Mouse (Mus musculus) liver, embryonic 13.5 days (tissue): ENCODE results near the gene Runx2. TPM values are rescaled to one million over a fixed set of nuclear protein-coding genes. Genes with fewer than 3 reads are reported as not detected.
A peak's percentile ranks its signal among the peaks of the same experiment; 100 is the strongest.

Experiments used
- ATAC-seq: fragments of 200-750 bp; cut with Nextera tagmentation; 2 replicates; pipeline ENCODE4 v1.8.0; 2017; ENCODE audit warnings: low read depth, mild to moderate bottlenecking, moderate number of reproducible peaks, moderate library complexity
- DNase-seq: peaks from one replicate; pipeline ENCODE4 v3.0.0; 2022
- H3K27ac ChIP-seq: fragments of 300-500 bp; sonication (generic); 2 replicates; pipeline ENCODE4 v1.5.1; 2015; ENCODE audit warnings: moderate library complexity, mild to moderate bottlenecking, inconsistent platforms
- H3K27me3 ChIP-seq: fragments of 300-500 bp; sonication (generic); 2 replicates; pipeline ENCODE4 v1.6.1; 2015; ENCODE audit warnings: mild to moderate bottlenecking, inconsistent platforms
- H3K36me3 ChIP-seq: fragments of 300-500 bp; sonication (generic); 2 replicates; pipeline ENCODE4 v1.6.1; 2015; ENCODE audit warnings: mild to moderate bottlenecking, inconsistent platforms
- H3K4me1 ChIP-seq: fragments of 300-500 bp; sonication (generic); replicated peaks from 2 replicates; pipeline ENCODE4 v1.6.1; 2015; ENCODE audit warnings: inconsistent platforms
- H3K4me2 ChIP-seq: fragments of 300-500 bp; sonication (generic); 2 replicates; pipeline ENCODE4 v1.6.1; 2015; ENCODE audit warnings: inconsistent platforms, mild to moderate bottlenecking, moderate library complexity
- H3K4me3 ChIP-seq: fragments of 300-500 bp; sonication (generic); replicated peaks from 2 replicates; pipeline ENCODE4 v1.5.1; 2015; ENCODE audit warnings: mild to moderate bottlenecking, inconsistent platforms
- H3K9ac ChIP-seq: fragments of 300-500 bp; sonication (generic); 2 replicates; pipeline ENCODE4 v1.6.1; 2015; ENCODE audit warnings: mild to moderate bottlenecking, inconsistent platforms
- H3K9me3 ChIP-seq: fragments of 300-500 bp; sonication (generic); replicated peaks from 2 replicates; pipeline ENCODE4 v1.6.1; 2016; ENCODE audit warnings: inconsistent platforms
- WGBS: fragments of 180-500 bp; shearing (Covaris S2); methylation state at CpG from one replicate; pipeline ENCODE4 v1.1.7; 2015; ENCODE audit not compliant: insufficient replicate concordance; 5-methylcytosine and 5-hydroxymethylcytosine counted together
- polyA plus RNA-seq: library from polyadenylated mRNA; unstranded; fragments of >200 nt; fragmentation: Nextera tagmentation; extraction: Ambion mirVana; gene quantifications from 2 replicates; pipeline ENCODE4 v1.2.1, GENCODE M21; 2015

The Runx2 gene
- polyA plus RNA-seq, 1 experiment from 2014 or later: 0.31 TPM

- DNase-seq: no peak
- no peak for ATAC-seq
- no peaks in the 10 kb centered on the region for H3K27me3 ChIP-seq
- no peak overlapping the region for H3K27ac ChIP-seq
- no peak overlapping the region for H3K9ac ChIP-seq
- H3K36me3 ChIP-seq: no peaks in the 10 kb centered on the region
- peaks cover 2% of the 10 kb centered on the region for H3K4me1 ChIP-seq
- no peak overlapping the region for H3K4me3 ChIP-seq
- no peaks in the 10 kb centered on the region for H3K9me3 ChIP-seq
- 32% methylated on average over 7 of the region's 7 CpGs for WGBS
- no peak overlapping the region for H3K4me2 ChIP-seq
Observed at GRCm38 (mm10) chr17:44685514-44685913, 129.1 kb downstream of the Runx2 start.

- Histone ChIP-seq H3K27me3 (no peaks in the 10 kb centered on the region), H3K4me3 (no peak overlapping the region), H3K9ac (no peak overlapping the region), H3K4me1 (no peaks in the 10 kb centered on the region), H3K27ac (no peak overlapping the region), H3K9me3 (no peaks in the 10 kb centered on the region), H3K4me2 (no peak overlapping the region), H3K36me3 (no peaks in the 10 kb centered on the region)
- ATAC-seq: no peak
- WGBS: 77% methylated on average over 9 of the region's 9 CpGs
- DNase-seq: no peak
Observed at GRCm38 (mm10) chr17:44683026-44683425, 131.6 kb downstream of the Runx2 start.

GRCm38 (mm10) chr17:44677782-44678181 lies 136.8 kb downstream of the Runx2 start:
- no peak overlapping the region for H3K27ac ChIP-seq
- no peaks in the 10 kb centered on the region for H3K27me3 ChIP-seq
- 58% methylated on average over 7 of the region's 7 CpGs for WGBS
- H3K4me2 ChIP-seq: no peak overlapping the region
- H3K9me3 ChIP-seq: no peaks in the 10 kb centered on the region
- no peaks in the 10 kb centered on the region for H3K36me3 ChIP-seq
- peaks cover 3% of the 10 kb centered on the region; the same call in 1 of the 2 replicates for H3K4me1 ChIP-seq
- DNase-seq (no peak), ATAC-seq (no peak)
- H3K9ac ChIP-seq: no peak overlapping the region
- H3K4me3 ChIP-seq: no peak overlapping the region

GRCm38 (mm10) chr17:44672806-44673205 lies 141.8 kb downstream of the Runx2 start:
- no peak overlapping the region for H3K4me3 ChIP-seq
- no peaks in the 10 kb centered on the region for H3K27me3 ChIP-seq
- peaks cover 10% of the 10 kb centered on the region for H3K4me1 ChIP-seq
- H3K4me2 ChIP-seq: no peak overlapping the region
- no peak overlapping the region for H3K9ac ChIP-seq
- DNase-seq: peak; percentile 9
- no peak overlapping the region for H3K27ac ChIP-seq
- no peaks in the 10 kb centered on the region for H3K36me3 ChIP-seq
- WGBS: 31% methylated on average over 7 of the region's 7 CpGs
- H3K9me3 ChIP-seq: no peaks in the 10 kb centered on the region
- ATAC-seq: no peak

- no peak overlapping the region for H3K27ac ChIP-seq
- H3K9me3 ChIP-seq: no peaks in the 10 kb centered on the region
- H3K27me3 ChIP-seq: no peaks in the 10 kb centered on the region
- H3K4me2 ChIP-seq: no peak overlapping the region
- H3K9ac ChIP-seq: no peak overlapping the region
- no peaks in the 10 kb centered on the region for H3K36me3 ChIP-seq
- DNase-seq (no peak), ATAC-seq (peak; percentile 23; the same call in 1 of the 2 replicates)
- H3K4me3 ChIP-seq: no peak overlapping the region
- peaks cover 10% of the 10 kb centered on the region for H3K4me1 ChIP-seq
- WGBS: 53% methylated on average over 16 of the region's 16 CpGs
Observed at GRCm38 (mm10) chr17:44671946-44672692, 142.5 kb downstream of the Runx2 start.

GRCm38 (mm10) chr17:44669985-44670384 lies 144.6 kb downstream of the Runx2 start:
- 50% methylated on average over 11 of the region's 11 CpGs for WGBS
- no peaks in the 10 kb centered on the region for H3K9me3 ChIP-seq
- no peaks in the 10 kb centered on the region for H3K36me3 ChIP-seq
- peaks cover 10% of the 10 kb centered on the region for H3K4me1 ChIP-seq
- H3K27ac ChIP-seq: no peak overlapping the region
- DNase-seq: no peak
- no peak for ATAC-seq
- H3K9ac ChIP-seq: no peak overlapping the region
- H3K4me3 ChIP-seq: no peak overlapping the region
- H3K4me2 ChIP-seq: no peak overlapping the region
- no peaks in the 10 kb centered on the region for H3K27me3 ChIP-seq

GRCm38 (mm10) chr17:44667346-44667745 lies 147.3 kb downstream of the Runx2 start:
- Histone ChIP-seq H3K4me2 (no peak overlapping the region), H3K36me3 (no peaks in the 10 kb centered on the region), H3K9me3 (no peaks in the 10 kb centered on the region), H3K4me3 (no peak overlapping the region), H3K9ac (no peak overlapping the region), H3K27me3 (no peaks in the 10 kb centered on the region), H3K27ac (no peak overlapping the region), H3K4me1 (peaks cover 5% of the 10 kb centered on the region)
- ATAC-seq: no peak
- DNase-seq: no peak
- 45% methylated on average over 5 of the region's 5 CpGs for WGBS

GRCm38 (mm10) chr17:44663872-44664271 lies 150.7 kb downstream of the Runx2 start:
- Histone ChIP-seq H3K4me3 (no peak overlapping the region), H3K4me2 (no peak overlapping the region), H3K9ac (no peak overlapping the region), H3K27ac (no peak overlapping the region), H3K9me3 (no peaks in the 10 kb centered on the region), H3K4me1 (no peaks in the 10 kb centered on the region), H3K27me3 (no peaks in the 10 kb centered on the region), H3K36me3 (no peaks in the 10 kb centered on the region)
- DNase-seq: no peak
- 48% methylated on average over 7 of the region's 7 CpGs for WGBS
- ATAC-seq: no peak

- H3K9me3 ChIP-seq: no peaks in the 10 kb centered on the region
- no peak overlapping the region for H3K4me3 ChIP-seq
- H3K36me3 ChIP-seq: no peaks in the 10 kb centered on the region
- no peak overlapping the region for H3K4me2 ChIP-seq
- H3K4me1 ChIP-seq: no peaks in the 10 kb centered on the region
- no peak overlapping the region for H3K27ac ChIP-seq
- WGBS: 79% methylated on average over 1 of the region's 1 CpGs
- H3K27me3 ChIP-seq: no peaks in the 10 kb centered on the region
- no peak overlapping the region for H3K9ac ChIP-seq
- no peak for DNase-seq
- no peak for ATAC-seq
Observed at GRCm38 (mm10) chr17:44663208-44663607, 151.4 kb downstream of the Runx2 start.

GRCm38 (mm10) chr17:44662080-44662706 lies 152.4 kb downstream of the Runx2 start:
- ATAC-seq (no peak), DNase-seq (no peak)
- H3K4me3 ChIP-seq: no peak overlapping the region
- H3K4me1 ChIP-seq: no peaks in the 10 kb centered on the region
- no peak overlapping the region for H3K4me2 ChIP-seq
- H3K27me3 ChIP-seq: no peaks in the 10 kb centered on the region
- H3K36me3 ChIP-seq: no peaks in the 10 kb centered on the region
- no peak overlapping the region for H3K27ac ChIP-seq
- H3K9ac ChIP-seq: no peak overlapping the region
- H3K9me3 ChIP-seq: no peaks in the 10 kb centered on the region
- 44% methylated on average over 6 of the region's 6 CpGs for WGBS

GRCm38 (mm10) chr17:44660121-44660806 lies 154.3 kb downstream of the Runx2 start:
- 52% methylated on average over 7 of the region's 7 CpGs for WGBS
- no peaks in the 10 kb centered on the region for H3K4me1 ChIP-seq
- no peaks in the 10 kb centered on the region for H3K36me3 ChIP-seq
- no peaks in the 10 kb centered on the region for H3K9me3 ChIP-seq
- H3K27ac ChIP-seq: no peak overlapping the region
- ATAC-seq: no peak
- no peak overlapping the region for H3K9ac ChIP-seq
- DNase-seq: no peak
- H3K27me3 ChIP-seq: no peaks in the 10 kb centered on the region
- H3K4me3 ChIP-seq: no peak overlapping the region
- H3K4me2 ChIP-seq: no peak overlapping the region
